Mouse (Mus musculus) urinary bladder, adult 18-20 months (tissue): ENCODE data around the gene Slc6a11.
A peak's percentile ranks its signal among the peaks of the same experiment; 100 is the strongest.

ENCODE experiments used
- DNase-seq, 2 experiments: peaks; one replicate each; pipeline ENCODE4 v3.0.0; 2022; ENCODE audit warnings: low spot score in 2 of 2, mixed read lengths in 2 of 2

Gene Slc6a11

GRCm38 (mm10) chr6:114178141-114178540 is 47.1 kb downstream of the Slc6a11 start:
- no peak for DNase-seq

- no peak for DNase-seq
These were observed 51.5 kb downstream of the Slc6a11 start for GRCm38 (mm10) chr6:114182366-114183179.

- DNase-seq: no peak
These were observed 56.1 kb downstream of the Slc6a11 start for GRCm38 (mm10) chr6:114187121-114187520.

GRCm38 (mm10) chr6:114188869-114189268 is 57.8 kb downstream of the Slc6a11 start:
- no peak for DNase-seq

GRCm38 (mm10) chr6:114195998-114196397 is 65.0 kb downstream of the Slc6a11 start:
- DNase-seq: no peak

GRCm38 (mm10) chr6:114199200-114199845 is 68.3 kb downstream of the Slc6a11 start:
- DNase-seq: no peak

GRCm38 (mm10) chr6:114204557-114204956 is 73.5 kb downstream of the Slc6a11 start:
- DNase-seq: no peak

GRCm38 (mm10) chr6:114208296-114208695 is 77.3 kb downstream of the Slc6a11 start:
- DNase-seq: no peak

GRCm38 (mm10) chr6:114214393-114214792 is 83.4 kb downstream of the Slc6a11 start:
- no peak for DNase-seq

GRCm38 (mm10) chr6:114216741-114217414 is 85.8 kb downstream of the Slc6a11 start:
- DNase-seq: no peak

- DNase-seq: no peak
These were observed 93.4 kb downstream of the Slc6a11 start for GRCm38 (mm10) chr6:114224399-114224798.

- no peak for DNase-seq
These were observed 96.3 kb downstream of the Slc6a11 start for GRCm38 (mm10) chr6:114227378-114227777.

- no peak for DNase-seq
These were observed 97.2 kb downstream of the Slc6a11 start for GRCm38 (mm10) chr6:114228196-114228595.

GRCm38 (mm10) chr6:114238892-114239644 is 108.0 kb downstream of the Slc6a11 start:
- no peak for DNase-seq

- no peak for DNase-seq
These were observed 114.6 kb downstream of the Slc6a11 start for GRCm38 (mm10) chr6:114245665-114246064.

GRCm38 (mm10) chr6:114250311-114250710 is 119.3 kb downstream of the Slc6a11 start:
- DNase-seq: peak; percentile 30 to 55

- no peak for DNase-seq
These were observed 123.9 kb downstream of the Slc6a11 start for GRCm38 (mm10) chr6:114254927-114255326.

GRCm38 (mm10) chr6:114257762-114258361 is 126.8 kb downstream of the Slc6a11 start:
- DNase-seq: no peak

GRCm38 (mm10) chr6:114258661-114259193 is 127.7 kb downstream of the Slc6a11 start:
- DNase-seq: no peak

GRCm38 (mm10) chr6:114261609-114262008 is 130.6 kb downstream of the Slc6a11 start:
- no peak for DNase-seq

GRCm38 (mm10) chr6:114264010-114264409 is 133.0 kb downstream of the Slc6a11 start:
- no peak for DNase-seq
